Mouse (Mus musculus): ENCODE results near the gene Kat6b.
"Not testable (repeated sequence)": the region's sequence is repeated elsewhere in the genome, so short reads cannot be mapped to it uniquely, and the experiment has no call there.

Kat6b gene

GRCm38 (mm10) chr14:21662465-21663142 lies 181.4 kb downstream of the Kat6b start:
- no peak for DNase-seq (ENCODE audit: low spot score in 2 of 2)

DNA sequence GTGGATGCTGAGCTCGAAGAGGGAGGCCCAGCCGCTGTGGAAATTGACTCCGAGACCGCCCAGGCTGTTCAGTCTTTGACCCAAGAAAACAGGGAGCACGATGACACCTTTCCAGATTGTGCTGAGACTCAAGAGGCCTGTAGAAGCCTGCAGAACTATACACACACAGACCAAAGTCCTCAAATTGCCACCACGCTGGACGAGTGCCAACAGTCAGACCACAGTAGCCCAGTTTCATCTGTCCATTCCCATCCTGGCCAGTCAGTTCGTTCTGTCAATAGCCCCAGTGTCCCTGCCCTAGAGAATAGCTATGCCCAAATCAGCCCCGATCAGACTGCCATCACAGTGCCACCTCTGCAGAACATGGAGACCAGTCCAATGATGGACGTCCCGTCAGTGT lies 188.0 kb downstream of the Kat6b start:
- DNase-seq (ENCODE audit: low spot score in 2 of 2) = no peak

- DNase-seq (ENCODE audit: low spot score in 2 of 2) = no peak
These were observed 188.6 kb downstream of the Kat6b start for GRCm38 (mm10) chr14:21669633-21670421.

GRCm38 (mm10) chr14:21670422-21671006 lies 189.3 kb downstream of the Kat6b start:
- DNase-seq (ENCODE audit: low spot score in 2 of 2) = not testable (repeated sequence)

DNA sequence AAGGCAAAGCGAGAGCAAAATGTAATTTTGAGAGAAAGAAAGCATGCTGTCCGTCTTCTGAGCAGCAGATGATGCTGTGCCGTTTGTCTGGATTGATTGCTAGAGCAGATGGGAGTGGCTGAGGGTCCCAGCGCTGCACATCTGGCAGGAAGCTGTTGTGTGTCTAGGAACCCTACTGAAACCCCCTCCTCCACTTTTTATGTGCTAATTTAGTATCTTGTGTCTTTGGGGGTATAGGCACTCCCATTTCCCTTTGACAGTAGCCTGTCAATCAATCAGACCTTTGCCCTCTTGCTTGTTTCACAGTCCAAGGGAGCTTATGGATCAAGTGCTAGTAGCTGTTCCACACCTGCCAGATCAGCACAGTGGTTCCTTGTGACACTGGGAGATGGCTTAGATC lies 191.9 kb downstream of the Kat6b start:
- DNase-seq (ENCODE audit: low spot score in 2 of 2) = no peak

GRCm38 (mm10) chr14:21674471-21674870 lies 193.2 kb downstream of the Kat6b start:
- no peak for DNase-seq (ENCODE audit: low spot score in 2 of 2)

DNA sequence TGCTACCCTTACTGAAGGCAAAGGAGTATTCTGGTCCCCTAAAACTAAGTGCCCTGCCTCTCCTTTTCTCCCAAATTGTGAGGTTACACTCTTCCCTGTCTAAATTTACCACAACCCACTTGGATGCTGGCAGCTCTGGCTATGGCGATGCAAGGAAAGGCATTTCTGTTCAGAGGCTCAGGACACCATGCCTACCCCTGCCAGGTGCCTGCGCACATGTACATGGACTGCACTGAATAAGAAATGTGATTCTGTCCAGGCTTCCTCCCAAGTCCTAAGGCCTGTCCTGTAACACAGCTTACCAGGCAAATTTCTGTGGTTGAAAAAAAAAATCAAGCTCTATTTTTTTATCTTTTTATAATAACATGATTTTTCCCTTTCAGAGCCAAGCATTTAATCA lies 195.0 kb downstream of the Kat6b start:
- no peak for DNase-seq (ENCODE audit: low spot score in 2 of 2)

DNA sequence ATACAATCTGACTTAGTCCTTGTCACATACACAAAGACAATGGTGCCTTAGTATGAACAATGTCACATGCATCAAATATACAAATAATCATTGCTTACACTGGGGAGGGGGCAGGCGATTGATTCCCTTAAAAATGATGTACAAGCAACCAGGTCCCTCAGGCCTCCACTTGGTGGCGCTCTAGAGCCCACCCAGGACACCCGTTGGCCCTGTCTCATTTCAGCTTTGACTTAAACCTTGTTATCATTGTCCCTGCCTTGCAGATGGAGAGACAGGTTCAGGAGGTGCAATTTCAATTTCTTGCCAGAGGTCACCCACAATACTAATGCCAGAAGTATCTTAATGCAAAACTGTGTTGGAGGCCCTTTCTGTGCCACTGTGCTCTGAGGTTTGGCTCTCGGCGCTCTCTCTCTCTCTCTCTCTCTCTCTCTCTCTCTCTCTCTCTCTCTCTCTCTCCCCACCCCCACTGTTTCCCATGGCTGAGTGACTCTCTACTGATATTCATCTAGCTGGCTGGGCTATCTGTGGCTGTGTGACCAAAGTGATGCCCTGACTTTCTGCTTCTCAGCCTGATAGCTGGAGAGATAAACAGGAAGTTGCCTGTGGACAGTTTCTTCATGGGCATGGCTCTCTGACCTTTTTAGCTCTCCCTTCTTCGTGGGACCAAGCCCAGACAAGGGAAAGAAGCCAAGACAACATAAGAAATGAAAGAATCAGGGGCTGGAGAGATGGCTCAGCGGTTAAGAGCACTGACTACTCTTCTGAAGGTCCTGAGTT lies 197.5 kb downstream of the Kat6b start:
- DNase-seq (ENCODE audit: low spot score in 2 of 2) = peak; percentile 54 to 84

GRCm38 (mm10) chr14:21679631-21680201 lies 198.5 kb downstream of the Kat6b start:
- no peak for DNase-seq (ENCODE audit: low spot score in 2 of 2)

DNA sequence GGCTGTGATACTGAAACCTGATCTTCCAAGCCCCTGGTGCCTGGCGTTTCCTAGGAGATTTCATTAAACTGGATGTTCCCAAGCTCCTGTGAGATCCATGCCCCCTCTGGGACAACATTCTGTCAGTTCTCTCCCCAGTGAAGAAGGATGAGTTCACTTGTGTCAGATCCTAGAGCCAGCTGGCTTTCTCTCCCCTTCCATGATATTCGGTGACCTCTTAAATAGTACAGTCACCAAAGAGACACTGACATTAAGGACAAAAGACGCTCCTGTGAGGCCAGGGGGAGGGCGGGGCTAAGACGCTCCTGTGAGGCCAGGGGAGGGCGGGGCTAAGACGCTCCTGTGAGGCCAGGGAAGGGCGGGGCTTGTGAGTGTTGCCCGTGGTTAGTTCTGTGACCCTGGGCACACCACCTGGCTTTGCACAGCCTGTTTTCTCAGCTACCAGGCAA lies 201.5 kb downstream of the Kat6b start:
- DNase-seq (ENCODE audit: low spot score in 2 of 2) = peak; percentile 79 to 86

- no peak for DNase-seq (ENCODE audit: low spot score in 2 of 2)
These were observed 202.6 kb downstream of the Kat6b start for GRCm38 (mm10) chr14:21683834-21684233.

DNA sequence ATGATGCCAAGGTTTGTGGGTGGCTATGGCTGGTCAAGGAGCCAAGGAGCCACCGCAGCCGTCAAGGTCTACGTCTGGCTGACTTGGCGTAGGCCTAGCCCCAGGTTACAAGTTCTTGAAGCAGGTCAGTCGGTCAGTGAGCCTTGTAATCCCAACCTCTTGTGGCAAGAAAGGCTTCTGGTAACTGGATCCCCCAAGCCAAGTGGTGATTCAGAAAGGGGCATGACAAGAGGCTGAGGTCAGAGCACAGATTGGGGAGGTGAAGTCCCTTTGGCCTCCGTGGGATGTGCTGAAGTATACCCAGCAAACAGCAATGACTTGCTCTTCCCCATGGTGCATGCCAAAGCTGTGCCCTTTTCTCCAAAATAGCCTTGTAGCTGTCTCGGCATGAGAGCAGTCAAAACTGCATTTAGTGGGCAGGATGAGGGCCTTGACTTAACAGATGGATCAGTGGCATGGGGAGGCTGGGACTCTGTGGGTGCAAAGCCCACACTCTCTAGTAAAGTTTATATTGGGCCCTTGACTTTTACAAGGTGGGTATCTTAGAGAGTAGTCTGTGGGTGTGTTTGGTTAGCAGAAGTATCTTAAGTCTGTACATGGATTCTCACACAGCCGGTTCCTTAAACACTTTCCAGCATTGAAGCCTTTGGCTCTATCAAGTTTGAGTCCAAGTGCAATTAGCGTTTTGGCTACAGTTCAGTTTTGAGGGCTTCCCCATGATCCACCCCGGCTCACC lies 204.3 kb downstream of the Kat6b start:
- DNase-seq (ENCODE audit: low spot score in 2 of 2) = no peak

GRCm38 (mm10) chr14:21686376-21687279 lies 205.4 kb downstream of the Kat6b start:
- no peak for DNase-seq (ENCODE audit: low spot score in 2 of 2)

DNA sequence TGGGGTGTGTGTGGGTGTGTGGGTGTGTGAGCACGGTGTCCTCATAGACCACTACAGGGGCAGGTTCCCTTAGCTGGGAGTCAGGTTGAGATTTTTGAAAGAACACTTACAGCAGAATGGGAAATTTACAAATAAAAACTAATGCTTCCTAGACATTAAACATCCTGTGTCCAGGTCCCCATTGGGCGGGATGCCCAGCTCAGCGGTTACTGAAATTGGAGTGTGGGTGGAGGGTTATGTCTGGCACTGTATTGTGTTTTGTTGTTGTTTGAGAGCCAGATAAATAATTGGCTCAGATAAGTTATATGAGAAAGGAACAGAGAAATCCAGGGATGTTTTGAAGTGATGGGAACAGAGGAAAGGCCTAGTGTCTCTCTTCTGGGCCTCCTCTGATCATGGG lies 209.8 kb downstream of the Kat6b start:
- no peak for DNase-seq (ENCODE audit: low spot score in 2 of 2)

DNA sequence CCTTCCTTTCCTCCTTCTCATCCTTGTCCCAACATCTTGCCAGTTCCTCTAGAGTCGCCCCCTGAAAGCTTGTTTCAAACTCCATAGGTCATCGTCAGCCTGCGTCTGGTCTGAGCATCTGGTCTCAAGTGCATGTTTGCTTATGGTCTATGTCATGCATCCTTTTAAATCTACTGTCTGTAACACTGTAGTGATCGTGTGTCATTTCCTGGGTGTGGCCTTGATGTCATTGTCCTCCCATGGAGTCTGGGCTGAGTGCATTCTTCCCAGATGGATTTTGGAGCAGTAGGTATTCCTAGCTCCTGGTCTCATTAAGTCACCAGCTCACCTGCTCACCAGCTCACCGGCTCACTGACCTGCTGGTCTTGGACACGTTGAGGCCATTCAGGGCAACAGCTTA lies 213.8 kb downstream of the Kat6b start:
- DNase-seq (ENCODE audit: low spot score in 2 of 2) = no peak

- no peak for DNase-seq (ENCODE audit: low spot score in 2 of 2)
These were observed 215.1 kb downstream of the Kat6b start for GRCm38 (mm10) chr14:21696186-21696830.

DNA sequence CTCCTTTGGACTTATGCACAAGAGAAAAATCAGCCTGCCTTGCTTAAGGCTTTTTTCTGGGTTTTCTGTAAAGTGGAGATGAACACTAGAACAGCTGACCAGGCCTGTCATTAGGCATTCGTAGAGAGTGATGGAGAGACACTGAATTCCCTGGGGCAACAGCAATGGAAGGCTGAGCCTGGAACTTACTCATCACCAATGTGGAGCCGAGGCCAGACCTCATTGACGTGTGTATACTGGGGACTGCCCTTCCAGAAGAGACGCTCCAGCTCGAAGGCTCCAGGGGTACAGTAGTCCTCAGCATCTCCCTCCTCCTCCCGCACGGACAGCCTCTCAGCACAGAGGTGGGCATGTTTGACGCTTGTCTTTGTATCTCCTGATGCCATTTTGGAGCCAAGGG lies 221.5 kb downstream of the Kat6b start:
- no peak for DNase-seq (ENCODE audit: low spot score in 2 of 2)

GRCm38 (mm10) chr14:21703255-21703654 lies 222.0 kb downstream of the Kat6b start:
- DNase-seq (ENCODE audit: low spot score in 2 of 2) = no peak

- DNase-seq (ENCODE audit: low spot score in 2 of 2) = no peak
These were observed 224.2 kb downstream of the Kat6b start for GRCm38 (mm10) chr14:21705462-21705861.

Data from spleen, postnatal 4 days (tissue).